Mouse (Mus musculus): ENCODE measurements around the gene Olah. TPM values are rescaled to one million over a fixed set of nuclear protein-coding genes. Genes with fewer than 3 reads are reported as not detected.

Gene Olah
- polyA plus RNA-seq, 1 experiment from 2014 or later = 0.04 TPM

- POLR2A ChIA-PET = no interaction called here
- no peak for ATAC-seq
- TF ChIP-seq CTCF (IDR thresholded peaks at IDR 0.05) = no peak
- DNase-seq (ENCODE audit: low read depth, low spot score) = no peak
- CTCF ChIA-PET = no interaction called here
- peaks cover 50% of the 10 kb centered on the region for H3K27me3 ChIP-seq
- in situ Hi-C loops (cut with MboI; ENCODE audit: low pct_unique_long_range_greater_than_20kb) = no loop called here
Observed at GRCm38 (mm10) chr2:3353160-3353559, 43.9 kb downstream of the Olah start.

- in situ Hi-C loops (cut with MboI; ENCODE audit: low pct_unique_long_range_greater_than_20kb) = loop anchor here (5.0 to 10.0 kb wide), 2 partner anchors 63 to 446 kb away; no protein-coding TSS in a partner anchor
- ChIA-PET CTCF (interaction anchor here (0.9 to 1.8 kb wide), 4 partner anchors 10 to 434 kb away, joined by 3 to 12 read pairs (median 3); no protein-coding TSS in a partner anchor), POLR2A (no interaction called here)
- H3K27me3 ChIP-seq = peaks cover 64% of the 10 kb centered on the region
- ATAC-seq = peak; percentile 31
- TF ChIP-seq CTCF (IDR thresholded peaks at IDR 0.05) = peak; percentile 73
- no peak for DNase-seq (ENCODE audit: low read depth, low spot score)
Observed at GRCm38 (mm10) chr2:3348919-3349318, 48.1 kb downstream of the Olah start.

GRCm38 (mm10) chr2:3348422-3348821 is 48.6 kb downstream of the Olah start:
- DNase-seq (ENCODE audit: low read depth, low spot score) (no peak), ATAC-seq (no peak)
- POLR2A ChIA-PET = no interaction called here
- peaks cover 64% of the 10 kb centered on the region for H3K27me3 ChIP-seq
- in situ Hi-C loops (cut with MboI; ENCODE audit: low pct_unique_long_range_greater_than_20kb) = loop anchor here (5.0 to 10.0 kb wide), 2 partner anchors 64 to 446 kb away; no protein-coding TSS in a partner anchor
- CTCF ChIA-PET = interaction anchor here (0.9 to 1.8 kb wide), 4 partner anchors 40 to 434 kb away, joined by 3 to 12 read pairs (median 4); no protein-coding TSS in a partner anchor
- TF ChIP-seq CTCF (IDR thresholded peaks at IDR 0.05) = no peak

GRCm38 (mm10) chr2:3335611-3336301 is 61.3 kb downstream of the Olah start, which contains the start of gene Acbd7:
Acbd7 (plus strand) TSS chr2:3336168.
- ChIA-PET CTCF (interaction anchor here (0.8 kb wide), 1 partner anchor 49 kb away, joined by 4 read pairs; no protein-coding TSS in a partner anchor), POLR2A (no interaction called here)
- ATAC-seq = peak; percentile 78
- no peak for TF ChIP-seq CTCF (IDR thresholded peaks at IDR 0.05)
- in situ Hi-C loops (cut with MboI; ENCODE audit: low pct_unique_long_range_greater_than_20kb) = no loop called here
- no peak for DNase-seq (ENCODE audit: low read depth, low spot score)
- H3K27me3 ChIP-seq = no peaks in the 10 kb centered on the region

- ChIA-PET POLR2A (interaction anchor here (0.6 kb wide), 1 partner anchor 102 kb away, joined by 3 read pairs; no protein-coding TSS in a partner anchor), CTCF (no interaction called here)
- no peak for TF ChIP-seq CTCF (IDR thresholded peaks at IDR 0.05)
- DNase-seq (ENCODE audit: low read depth, low spot score) (no peak), ATAC-seq (no peak)
- in situ Hi-C loops (cut with MboI; ENCODE audit: low pct_unique_long_range_greater_than_20kb) = no loop called here
- H3K27me3 ChIP-seq = no peaks in the 10 kb centered on the region
Observed at GRCm38 (mm10) chr2:3333761-3334160, 63.2 kb downstream of the Olah start.

GRCm38 (mm10) chr2:3332484-3333242 is 64.3 kb downstream of the Olah start, which contains the start of gene Rpp38:
Rpp38 (minus strand) TSS chr2:3332643.
- no peaks in the 10 kb centered on the region for H3K27me3 ChIP-seq
- POLR2A ChIA-PET = interaction anchor here (0.6 kb wide), 1 partner anchor 53 kb away, joined by 3 read pairs; no protein-coding TSS in a partner anchor
- DNase-seq (ENCODE audit: low read depth, low spot score) = peak; percentile 85
- TF ChIP-seq CTCF (IDR thresholded peaks at IDR 0.05) = no peak
- peak; percentile 87 for ATAC-seq
- CTCF ChIA-PET = interaction anchor here (1.5 kb wide), 1 partner anchor 10 kb away, joined by 3 read pairs; no protein-coding TSS in a partner anchor
- in situ Hi-C loops (cut with MboI; ENCODE audit: low pct_unique_long_range_greater_than_20kb) = no loop called here

GRCm38 (mm10) chr2:3332056-3332455 is 65.0 kb downstream of the Olah start:
- ChIA-PET POLR2A (interaction anchor here (0.6 kb wide), 1 partner anchor 52 kb away, joined by 3 read pairs; no protein-coding TSS in a partner anchor), CTCF (interaction anchor here (1.5 kb wide), 1 partner anchor 9 kb away, joined by 3 read pairs; no protein-coding TSS in a partner anchor)
- in situ Hi-C loops (cut with MboI; ENCODE audit: low pct_unique_long_range_greater_than_20kb) = no loop called here
- H3K27me3 ChIP-seq = no peaks in the 10 kb centered on the region
- ATAC-seq = no peak
- no peak for DNase-seq (ENCODE audit: low read depth, low spot score)
- TF ChIP-seq CTCF (IDR thresholded peaks at IDR 0.05) = no peak

GRCm38 (mm10) chr2:3331071-3331703 is 65.8 kb downstream of the Olah start:
- in situ Hi-C loops (cut with MboI; ENCODE audit: low pct_unique_long_range_greater_than_20kb) = no loop called here
- ChIA-PET CTCF (interaction anchor here (0.8 to 1.5 kb wide), 3 partner anchors 8 to 17 kb away, joined by 3 read pairs; no protein-coding TSS in a partner anchor), POLR2A (no interaction called here)
- no peaks in the 10 kb centered on the region for H3K27me3 ChIP-seq
- TF ChIP-seq CTCF (IDR thresholded peaks at IDR 0.05) = no peak
- ATAC-seq (no peak), DNase-seq (ENCODE audit: low read depth, low spot score) (no peak)

- CTCF ChIA-PET = interaction anchor here (0.6 to 1.1 kb wide), 5 partner anchors 12 to 42 kb away, joined by 3 to 4 read pairs (median 3); no protein-coding TSS in a partner anchor
- in situ Hi-C loops (cut with MboI; ENCODE audit: low pct_unique_long_range_greater_than_20kb) = no loop called here
- peak; percentile 93 for TF ChIP-seq CTCF (IDR thresholded peaks at IDR 0.05)
- H3K27me3 ChIP-seq = no peaks in the 10 kb centered on the region
- POLR2A ChIA-PET = no interaction called here
- DNase-seq (ENCODE audit: low read depth, low spot score) = peak; percentile 9
- peak; percentile 83 for ATAC-seq
Observed at GRCm38 (mm10) chr2:3327351-3327750, 69.7 kb downstream of the Olah start.

GRCm38 (mm10) chr2:3326547-3326946 is 70.5 kb downstream of the Olah start:
- no peak for TF ChIP-seq CTCF (IDR thresholded peaks at IDR 0.05)
- ATAC-seq (no peak), DNase-seq (ENCODE audit: low read depth, low spot score) (no peak)
- in situ Hi-C loops (cut with MboI; ENCODE audit: low pct_unique_long_range_greater_than_20kb) = no loop called here
- ChIA-PET CTCF (interaction anchor here (0.6 to 1.1 kb wide), 4 partner anchors 12 to 41 kb away, joined by 3 read pairs; no protein-coding TSS in a partner anchor), POLR2A (no interaction called here)
- no peaks in the 10 kb centered on the region for H3K27me3 ChIP-seq

Measured in Patski (cell line).